Mouse (Mus musculus): ENCODE results near the gene Gm21778. TPM values are rescaled to one million over a fixed set of nuclear protein-coding genes. Genes with fewer than 3 reads are reported as not detected.
"Not testable (repeated sequence)": the region's sequence is repeated elsewhere in the genome, so short reads cannot be mapped to it uniquely, and the experiment has no call there.

Gene Gm21778
- total RNA-seq (2021), result not detected
- long read RNA-seq, experiment 1, result 0 reads
- long read RNA-seq, experiment 2, result 0 reads

DNA sequence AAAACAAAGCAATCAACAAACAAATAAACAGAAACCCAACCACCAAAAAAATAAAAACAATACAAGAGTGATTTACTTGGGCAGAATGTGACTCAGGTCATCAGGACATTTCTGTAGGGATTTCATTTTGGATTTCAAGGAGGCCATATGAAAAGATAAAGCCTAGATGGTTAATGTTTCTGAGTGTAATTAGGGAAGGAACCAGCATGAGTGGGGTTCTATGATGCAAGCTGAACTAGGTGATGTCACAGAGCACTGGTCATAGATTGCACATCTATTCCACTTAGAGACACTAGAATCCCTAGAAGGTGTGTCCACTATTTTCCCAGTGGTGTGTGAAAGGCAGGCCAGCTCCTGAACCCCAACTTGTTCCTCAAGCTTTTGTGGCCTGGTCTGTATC is at the start of gene Gm21778:
Gene Gm21778 (plus strand): TSS at position 301 of the 400 bp plus-strand sequence.
- DNase-seq; intact Hi-C loops (cut with DNase I): not testable (repeated sequence)

Other genes starting within 250 kb of the Gm21778 start
- not detected for gene Gm20914, start 216.5 kb upstream of the Gm21778 start, total RNA-seq (2021)
- gene Gm28171, start 149.1 kb upstream of the Gm21778 start, total RNA-seq (2021), result not detected